Mouse (Mus musculus): ENCODE measurements around the gene Tcirg1.

DNA sequence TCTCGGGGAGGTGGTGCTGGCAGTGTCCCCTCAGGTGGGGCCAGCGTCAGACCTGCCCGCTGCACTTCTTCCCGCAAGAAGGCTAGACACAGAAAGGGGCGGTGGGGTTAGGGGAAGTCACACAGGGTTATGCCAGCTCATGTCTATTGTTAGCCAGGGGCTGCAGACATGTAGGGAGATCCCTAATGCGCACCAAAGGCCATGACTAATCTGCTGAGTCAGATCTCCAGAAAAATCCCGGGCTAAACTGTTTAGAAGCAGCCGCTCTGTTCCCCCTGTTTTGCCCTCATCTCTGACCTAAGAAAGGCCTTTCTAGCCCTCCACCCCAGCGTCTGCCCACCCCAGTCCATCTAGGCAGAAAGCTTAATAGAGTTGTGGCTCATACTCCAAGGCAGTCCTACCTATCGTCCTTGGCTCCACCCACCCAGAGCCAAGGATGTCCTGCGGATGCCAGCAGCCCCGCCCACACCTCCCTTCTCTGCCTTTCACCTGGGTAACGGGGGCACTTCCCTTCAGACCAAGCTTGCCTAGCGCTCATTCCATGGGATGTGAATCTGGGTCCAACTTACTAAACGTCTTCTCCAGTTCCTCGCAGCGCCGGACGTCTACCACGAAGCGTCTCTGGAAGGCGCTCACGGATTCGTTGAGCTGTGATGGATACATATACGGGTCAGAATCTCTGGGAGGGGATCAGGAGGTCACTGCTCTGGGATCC lies 3.1 kb downstream of the Tcirg1 start:
- TF ChIP-seq CTCF (IDR thresholded peaks at IDR 0.05; ENCODE audit: borderline replicate concordance, insufficient read depth, low read depth, low read length) (no peak), POLR2A (IDR thresholded peaks at IDR 0.05; ENCODE audit: borderline replicate concordance, insufficient read depth, low read length) (no peak)
